Mouse (Mus musculus) neutrophil, adult 5-6 weeks (primary cell): ENCODE measurements around the gene Fads1. TPM values are rescaled to one million over a fixed set of nuclear protein-coding genes. Genes with fewer than 3 reads are reported as not detected.
A peak's percentile ranks its signal among the peaks of the same experiment; 100 is the strongest.

Experiments used
- ATAC-seq: fragments of 151-379, 151-347 bp; 2 replicates; pipeline ENCODE4 v1.8.0; 2017; ENCODE audit warnings: mild to moderate bottlenecking, moderate TSS enrichment; ENCODE audit not compliant: insufficient number of reproducible peaks, poor library complexity, low FRiP score, severe bottlenecking; ENCODE audit errors: extremely low read depth
- total RNA-seq: library from RNA; stranded (forward); fragments of 200-1000 nt; gene quantifications from 2 replicates; pipeline ENCODE4 v1.2.3, GENCODE M21; 2017

The Fads1 gene
- total RNA-seq, 1 experiment from 2014 or later: 0.23 TPM

GRCm38 (mm10) chr19:10173844-10174539 is 8.7 kb upstream of the Fads1 start:
- ATAC-seq: no peak

DNA sequence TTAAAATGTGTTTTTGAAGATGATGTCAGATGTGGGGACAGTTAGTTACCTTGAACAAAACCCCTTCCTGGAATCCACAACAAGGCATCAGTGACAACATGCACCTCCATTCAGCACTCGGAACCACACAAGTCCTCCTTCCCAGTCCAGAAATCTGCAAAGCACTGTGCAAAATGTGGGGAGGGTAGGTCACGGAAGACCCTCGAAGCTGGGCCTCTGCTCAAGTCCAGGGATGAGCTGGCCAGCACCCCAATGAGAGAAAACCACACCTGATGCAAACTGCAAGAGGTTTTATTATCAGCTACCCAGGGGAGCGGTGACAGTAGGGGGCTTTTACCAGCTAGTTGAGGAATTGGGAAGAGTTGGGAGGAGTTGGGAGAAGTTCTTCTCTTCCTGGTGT is 7.7 kb upstream of the Fads1 start:
- ATAC-seq: no peak

- no peak for ATAC-seq
These were observed 6.2 kb upstream of the Fads1 start for GRCm38 (mm10) chr19:10176477-10176876.

GRCm38 (mm10) chr19:10176941-10177372 is 5.7 kb upstream of the Fads1 start:
- ATAC-seq: no peak

DNA sequence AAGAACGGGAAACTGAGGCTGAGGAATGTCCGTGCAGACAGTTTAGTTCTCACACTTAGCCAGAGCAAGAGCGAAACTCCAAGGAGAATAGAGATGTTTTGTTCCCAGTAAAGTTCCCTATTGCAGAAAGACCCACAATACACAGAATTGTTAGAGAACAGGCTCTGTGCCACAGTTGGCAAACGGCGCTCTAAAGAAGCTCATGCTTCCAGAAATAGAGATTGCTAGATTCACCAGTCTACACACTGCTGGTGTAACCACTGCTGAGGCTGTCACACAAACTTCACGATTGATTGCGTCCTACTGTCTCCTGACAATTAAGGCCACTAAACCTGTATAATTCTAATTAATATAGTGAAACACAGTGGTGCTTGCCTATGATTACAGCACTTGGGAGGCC is 1.5 kb upstream of the Fads1 start:
- ATAC-seq: no peak

DNA sequence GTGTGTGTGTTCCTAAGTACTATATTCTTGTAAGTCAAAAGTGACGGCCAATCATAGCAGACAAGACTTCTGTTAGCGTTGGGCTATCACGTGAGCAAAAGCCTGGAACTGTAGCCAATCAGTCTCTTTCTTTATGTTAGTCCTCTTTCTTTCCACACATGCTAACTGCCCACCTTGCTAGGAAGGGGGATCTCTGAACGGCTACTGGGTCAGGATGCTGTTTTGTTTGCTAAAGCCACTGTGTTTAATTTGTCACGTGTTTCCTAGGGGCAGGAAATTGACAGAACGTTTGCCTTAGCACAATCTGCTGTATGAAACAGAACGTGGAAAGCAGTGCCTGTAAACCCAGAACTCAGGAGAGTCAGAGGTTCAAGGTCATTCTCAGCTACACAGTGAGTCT is 546 bp upstream of the Fads1 start:
- ATAC-seq: no peak

GRCm38 (mm10) chr19:10183299-10183983 is 753 bp downstream of the Fads1 start:
- peak; percentile 18; the same call in 1 of the 2 replicates for ATAC-seq

DNA sequence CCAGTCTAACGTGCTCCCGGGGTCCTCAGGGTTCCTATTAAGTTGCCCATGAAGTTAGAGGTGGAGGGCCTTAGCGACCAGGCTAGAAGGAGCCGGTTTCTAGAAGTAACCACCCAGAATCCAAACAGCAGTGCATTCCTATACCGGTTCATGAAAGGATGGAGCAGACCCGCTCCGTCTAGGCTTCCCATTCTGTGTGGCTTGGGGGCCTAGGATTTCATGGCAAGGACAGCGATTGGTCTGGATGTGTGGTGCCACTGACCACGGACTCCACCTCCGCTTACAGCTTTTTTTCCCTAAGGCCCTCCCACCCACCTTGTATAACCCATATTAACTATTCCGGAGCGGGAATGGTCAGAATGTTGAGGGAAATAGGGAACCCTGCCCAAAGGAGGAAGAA is 1.4 kb downstream of the Fads1 start:
- no peak for ATAC-seq

DNA sequence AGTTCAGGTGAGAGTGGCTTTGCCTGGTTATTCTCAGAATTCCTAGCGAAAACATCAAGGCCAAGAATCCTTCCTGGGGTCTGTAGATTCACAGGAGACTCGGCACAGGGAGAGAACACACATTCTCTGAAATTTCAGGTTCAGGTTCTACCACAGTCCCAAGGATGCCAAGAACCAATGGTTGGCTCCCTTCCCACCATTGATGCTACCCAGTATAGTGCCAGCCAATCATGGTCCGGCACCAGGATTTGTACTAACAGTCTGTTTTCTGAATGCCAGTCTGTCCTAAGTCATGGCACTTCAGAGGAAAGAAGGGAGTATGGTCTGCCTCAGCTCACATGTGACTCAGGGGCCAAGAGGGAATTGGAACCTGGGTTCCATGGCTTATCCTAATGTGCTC is 3.2 kb downstream of the Fads1 start:
- ATAC-seq: no peak

DNA sequence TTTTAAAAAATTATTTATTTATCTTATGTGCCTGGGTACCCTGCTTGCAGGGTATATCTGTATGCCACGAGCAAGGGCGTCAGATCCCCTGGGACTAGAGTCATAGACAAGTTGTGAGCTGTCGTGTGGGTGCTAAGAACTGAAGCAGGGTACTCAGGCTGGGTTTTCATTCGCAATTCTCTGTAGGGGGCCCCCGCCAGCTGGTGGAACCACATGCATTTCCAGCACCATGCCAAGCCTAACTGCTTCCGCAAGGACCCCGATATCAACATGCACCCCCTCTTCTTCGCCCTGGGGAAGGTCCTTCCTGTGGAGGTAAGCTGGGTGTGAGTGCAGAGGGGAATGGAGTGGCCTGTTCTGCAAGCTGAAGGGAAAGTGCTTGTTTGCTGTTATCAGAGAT is 3.9 kb downstream of the Fads1 start:
- ATAC-seq: no peak

GRCm38 (mm10) chr19:10188281-10188811 is 5.7 kb downstream of the Fads1 start:
- no peak for ATAC-seq

GRCm38 (mm10) chr19:10189022-10189421 is 6.3 kb downstream of the Fads1 start:
- no peak for ATAC-seq

- no peak for ATAC-seq
These were observed 7.3 kb downstream of the Fads1 start for GRCm38 (mm10) chr19:10189940-10190339.

DNA sequence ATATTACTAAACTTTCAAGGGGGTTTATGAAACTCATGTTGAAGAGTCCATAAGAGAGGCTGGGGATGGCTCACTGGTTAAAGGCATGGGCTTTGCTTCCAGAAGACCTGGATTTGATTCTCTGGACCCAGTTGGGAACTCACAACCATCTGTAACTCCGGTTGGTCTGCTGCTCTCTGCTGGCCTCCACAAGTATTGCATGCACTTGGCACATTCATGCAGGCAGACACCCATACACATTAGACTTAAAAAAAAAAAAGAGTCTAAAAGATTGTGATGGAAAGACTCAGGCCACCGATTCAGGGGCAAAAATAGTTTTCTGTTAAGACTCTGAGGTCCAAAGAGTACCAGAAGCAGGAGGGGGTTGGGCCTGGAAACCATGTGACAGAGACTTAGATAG is 8.1 kb downstream of the Fads1 start:
- no peak for ATAC-seq

- peak; percentile 53 for ATAC-seq
These were observed 8.6 kb downstream of the Fads1 start for GRCm38 (mm10) chr19:10191326-10191725.

DNA sequence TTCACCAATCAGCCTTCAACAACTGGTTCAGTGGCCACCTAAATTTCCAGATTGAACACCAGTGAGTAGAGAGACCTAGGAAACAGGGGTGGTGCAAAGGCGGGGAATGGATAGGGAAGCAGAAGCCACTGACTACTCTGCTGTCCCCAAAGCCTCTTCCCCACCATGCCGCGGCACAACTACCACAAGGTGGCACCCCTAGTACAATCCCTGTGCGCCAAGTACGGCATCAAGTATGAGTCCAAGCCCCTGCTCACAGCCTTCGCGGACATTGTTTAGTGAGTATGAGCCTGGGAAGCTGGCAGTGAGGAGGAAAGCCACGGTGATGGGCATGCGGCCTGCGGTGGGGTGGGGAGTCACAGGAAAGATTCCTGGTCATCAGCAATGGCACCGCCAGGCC is 11.6 kb downstream of the Fads1 start:
- ATAC-seq: no peak

- ATAC-seq: no peak
These were observed 12.6 kb downstream of the Fads1 start for GRCm38 (mm10) chr19:10195252-10195651.

GRCm38 (mm10) chr19:10197130-10197529 is 14.4 kb downstream of the Fads1 start:
- no peak for ATAC-seq

DNA sequence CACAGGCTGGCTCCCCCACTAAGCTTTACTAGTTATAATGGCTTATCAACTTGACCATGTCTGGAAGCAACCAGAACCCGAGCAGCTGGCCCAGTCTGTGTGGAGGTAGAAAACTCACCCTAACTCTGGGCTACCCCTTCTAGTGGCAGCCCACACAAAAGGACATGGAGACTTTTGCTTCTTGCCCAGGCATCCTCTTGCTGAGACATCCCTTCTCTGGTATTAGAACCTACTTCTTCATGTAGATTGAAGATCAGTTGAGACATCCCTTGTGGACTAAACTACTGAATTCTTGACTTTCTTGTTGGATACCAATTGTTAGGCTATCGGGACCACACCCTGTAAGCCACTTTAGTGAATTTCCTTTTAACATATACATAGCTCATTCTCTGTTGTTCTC is 15.6 kb downstream of the Fads1 start:
- no peak for ATAC-seq

- peak; percentile 80 for ATAC-seq
These were observed 16.0 kb downstream of the Fads1 start for GRCm38 (mm10) chr19:10198723-10199122.
